Mouse (Mus musculus) adrenal gland, adult 8-10 months (tissue): Measurements from ENCODE around the gene Exosc8. TPM values are rescaled to one million over a fixed set of nuclear protein-coding genes. Genes with fewer than 3 reads are reported as not detected.

Source experiments
- total RNA-seq, 4 experiments: library from RNA; stranded (reverse); gene quantifications; 2 replicates each; pipeline ENCODE4 v1.2.4; 2022

The Exosc8 gene
- total RNA-seq, 4 experiments from 2014 or later, result 28.5 to 47.2 (median 40.2) TPM

Other genes starting within 250 kb of the Exosc8 start
- 10 to 100 TPM; 35.7 to 66.3 (median 50.8) TPM for gene Supt20, start 42.6 kb downstream of the Exosc8 start, total RNA-seq
- not detected for gene Gm21958, start 21.0 kb downstream of the Exosc8 start, total RNA-seq
- gene Alg5, start 146 bp upstream of the Exosc8 start, total RNA-seq, result 10 to 100 TPM; 40.0 to 49.7 (median 41.0) TPM
- 10 to 100 TPM; 26.9 to 55.8 (median 28.7) TPM for gene Smad9, start 20.2 kb upstream of the Exosc8 start, total RNA-seq
- 10 to 100 TPM; 25.4 to 38.6 (median 31.6) TPM for gene Rfxap, start 72.4 kb upstream of the Exosc8 start, total RNA-seq
- gene Sertm1, start 180.5 kb upstream of the Exosc8 start, total RNA-seq, result not detected